Mouse (Mus musculus): ENCODE measurements around the gene Tbx3. TPM values are rescaled to one million over a fixed set of nuclear protein-coding genes. Genes with fewer than 3 reads are reported as not detected.
A peak's percentile ranks its signal among the peaks of the same experiment; 100 is the strongest.

The Tbx3 gene
- polyA plus RNA-seq, 1 experiment from 2014 or later: 67.0 TPM

GRCm38 (mm10) chr5:119641714-119642113 lies 28.8 kb upstream of the Tbx3 start:
- peaks cover 20% of the 10 kb centered on the region for H3K4me1 ChIP-seq
- H3K27me3 ChIP-seq: peaks cover 7% of the 10 kb centered on the region; the same call in 1 of the 2 replicates
- no peak overlapping the region for H3K4me3 ChIP-seq
- 33% methylated on average over 3 of the region's 3 CpGs for WGBS
- ATAC-seq (ENCODE audit: insufficient number of reproducible peaks, insufficient read depth, low FRiP score, low TSS enrichment, low read depth): no peak
- H3K36me3 ChIP-seq: no peaks in the 10 kb centered on the region
- no peaks in the 10 kb centered on the region for H3K9me3 ChIP-seq
- H3K9ac ChIP-seq: no peak overlapping the region
- H3K27ac ChIP-seq: 0 out of 2 replicates have a peak overlapping the region, but pooled peaks have one; percentile 1
- H3K4me2 ChIP-seq: no peak overlapping the region

- Histone ChIP-seq H3K36me3 (no peaks in the 10 kb centered on the region), H3K27ac (no peak overlapping the region), H3K4me3 (no peak overlapping the region), H3K9ac (no peak overlapping the region), H3K4me2 (no peak overlapping the region), H3K9me3 (no peaks in the 10 kb centered on the region), H3K4me1 (peaks cover 20% of the 10 kb centered on the region), H3K27me3 (peaks cover 19% of the 10 kb centered on the region)
- 71% methylated on average over 2 of the region's 2 CpGs for WGBS
- no peak for ATAC-seq (ENCODE audit: insufficient number of reproducible peaks, insufficient read depth, low FRiP score, low TSS enrichment, low read depth)
Measured at GRCm38 (mm10) chr5:119646965-119647364, 23.5 kb upstream of the Tbx3 start.

- H3K9ac ChIP-seq: no peak overlapping the region
- H3K27me3 ChIP-seq: peaks cover 27% of the 10 kb centered on the region
- H3K4me3 ChIP-seq: no peak overlapping the region
- H3K27ac ChIP-seq: no peak overlapping the region
- no peaks in the 10 kb centered on the region for H3K9me3 ChIP-seq
- WGBS: 29% methylated on average over 13 of the region's 13 CpGs
- peaks cover 10% of the 10 kb centered on the region for H3K4me1 ChIP-seq
- no peak for ATAC-seq (ENCODE audit: insufficient number of reproducible peaks, insufficient read depth, low FRiP score, low TSS enrichment, low read depth)
- 0 out of 2 replicates have a peak, but pooled peaks cover 8% of the 10 kb centered on the region for H3K36me3 ChIP-seq
- no peak overlapping the region for H3K4me2 ChIP-seq
Measured at GRCm38 (mm10) chr5:119651135-119651965, 19.1 kb upstream of the Tbx3 start.

- no peak overlapping the region for H3K9ac ChIP-seq
- H3K4me2 ChIP-seq: 0 out of 2 replicates have a peak overlapping the region, but pooled peaks have one; percentile 26
- no peak overlapping the region for H3K4me3 ChIP-seq
- H3K36me3 ChIP-seq: 0 out of 2 replicates have a peak, but pooled peaks cover 8% of the 10 kb centered on the region
- peaks cover 26% of the 10 kb centered on the region for H3K4me1 ChIP-seq
- no peak for ATAC-seq (ENCODE audit: insufficient number of reproducible peaks, insufficient read depth, low FRiP score, low TSS enrichment, low read depth)
- H3K27me3 ChIP-seq: peaks cover 68% of the 10 kb centered on the region
- H3K9me3 ChIP-seq: no peaks in the 10 kb centered on the region
- WGBS: 28% methylated on average over 7 of the region's 7 CpGs
- H3K27ac ChIP-seq: no peak overlapping the region
Measured at GRCm38 (mm10) chr5:119656354-119656753, 14.1 kb upstream of the Tbx3 start.

DNA sequence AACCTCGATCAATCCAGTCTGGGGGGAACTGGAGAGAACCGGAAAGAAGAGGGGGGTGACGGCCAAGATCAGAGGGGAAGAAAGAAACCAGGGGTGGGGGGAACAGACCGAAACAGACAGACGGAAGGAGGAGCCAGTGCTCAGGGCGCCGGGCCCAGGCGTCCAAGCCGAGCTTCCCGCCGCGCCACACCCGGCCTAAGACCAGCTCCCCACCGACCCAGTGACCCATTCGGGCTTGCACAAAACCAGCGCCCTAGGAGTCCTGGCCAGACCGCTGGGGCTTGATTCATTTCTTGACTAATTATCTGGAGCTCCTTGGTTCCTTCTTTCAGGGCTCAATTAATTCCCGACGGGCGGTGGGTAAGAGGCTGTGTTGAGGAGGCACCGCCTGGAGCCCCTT lies 13.6 kb upstream of the Tbx3 start:
- Histone ChIP-seq H3K4me2 (peak overlapping the region; percentile 26), H3K4me3 (no peak overlapping the region), H3K9me3 (no peaks in the 10 kb centered on the region), H3K27ac (no peak overlapping the region), H3K4me1 (peaks cover 24% of the 10 kb centered on the region), H3K36me3 (0 out of 2 replicates have a peak, but pooled peaks cover 8% of the 10 kb centered on the region), H3K27me3 (peaks cover 66% of the 10 kb centered on the region), H3K9ac (0 out of 2 replicates have a peak overlapping the region, but pooled peaks have one; percentile 32)
- 11% methylated on average over 21 of the region's 21 CpGs for WGBS
- ATAC-seq (ENCODE audit: insufficient number of reproducible peaks, insufficient read depth, low FRiP score, low TSS enrichment, low read depth): no peak

DNA sequence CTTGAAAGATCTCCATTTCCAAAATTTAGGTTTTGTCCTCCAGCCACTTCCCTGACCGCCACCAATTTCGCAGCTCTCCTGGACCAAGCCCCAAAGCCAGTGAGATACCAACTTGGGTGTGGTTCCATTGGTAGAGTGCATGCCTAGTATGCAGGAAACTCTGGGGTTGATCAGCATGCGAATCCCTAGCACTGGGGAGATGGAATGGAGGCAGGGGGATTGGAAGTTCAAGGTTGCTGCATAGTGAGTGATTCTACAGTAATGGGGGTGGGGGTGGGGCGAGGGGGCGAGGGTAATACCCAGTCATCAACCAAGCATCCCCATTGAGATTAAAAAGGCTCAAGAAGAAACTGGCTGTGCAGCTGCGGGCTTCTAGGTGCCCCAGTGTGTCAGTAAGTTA lies 13.1 kb upstream of the Tbx3 start:
- H3K4me3 ChIP-seq: no peak overlapping the region
- peaks cover 28% of the 10 kb centered on the region for H3K4me1 ChIP-seq
- H3K27me3 ChIP-seq: peaks cover 66% of the 10 kb centered on the region
- no peak for ATAC-seq (ENCODE audit: insufficient number of reproducible peaks, insufficient read depth, low FRiP score, low TSS enrichment, low read depth)
- H3K9me3 ChIP-seq: no peaks in the 10 kb centered on the region
- no peak overlapping the region for H3K27ac ChIP-seq
- no peak overlapping the region for H3K4me2 ChIP-seq
- 17% methylated on average over 6 of the region's 6 CpGs for WGBS
- 0 out of 2 replicates have a peak, but pooled peaks cover 8% of the 10 kb centered on the region for H3K36me3 ChIP-seq
- H3K9ac ChIP-seq: no peak overlapping the region

DNA sequence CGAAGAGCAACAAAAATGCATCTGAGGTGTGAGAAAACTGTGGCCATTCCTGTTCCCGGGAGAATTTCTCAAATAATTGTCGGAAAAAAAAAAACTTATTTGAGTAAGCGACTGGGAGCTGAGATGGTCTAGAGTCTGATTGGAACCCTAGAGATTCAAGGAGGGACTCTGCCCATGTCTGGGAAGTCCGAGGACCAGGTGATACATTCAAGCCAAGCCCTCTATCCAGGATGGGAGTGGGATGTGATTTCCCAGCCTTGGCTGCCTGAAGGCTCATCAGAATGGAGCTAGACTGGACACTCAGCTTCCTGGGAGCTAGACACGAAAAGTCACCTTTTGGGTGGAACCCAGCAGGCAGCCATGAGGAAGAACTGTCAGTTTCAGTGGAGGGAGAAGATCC lies 12.7 kb upstream of the Tbx3 start:
- ATAC-seq (ENCODE audit: insufficient number of reproducible peaks, insufficient read depth, low FRiP score, low TSS enrichment, low read depth): no peak
- peaks cover 66% of the 10 kb centered on the region for H3K27me3 ChIP-seq
- peaks cover 32% of the 10 kb centered on the region for H3K4me1 ChIP-seq
- WGBS: 21% methylated on average over 6 of the region's 6 CpGs
- no peak overlapping the region for H3K4me2 ChIP-seq
- no peak overlapping the region for H3K27ac ChIP-seq
- 0 out of 2 replicates have a peak, but pooled peaks cover 8% of the 10 kb centered on the region for H3K36me3 ChIP-seq
- H3K9ac ChIP-seq: no peak overlapping the region
- H3K4me3 ChIP-seq: no peak overlapping the region
- H3K9me3 ChIP-seq: no peaks in the 10 kb centered on the region

DNA sequence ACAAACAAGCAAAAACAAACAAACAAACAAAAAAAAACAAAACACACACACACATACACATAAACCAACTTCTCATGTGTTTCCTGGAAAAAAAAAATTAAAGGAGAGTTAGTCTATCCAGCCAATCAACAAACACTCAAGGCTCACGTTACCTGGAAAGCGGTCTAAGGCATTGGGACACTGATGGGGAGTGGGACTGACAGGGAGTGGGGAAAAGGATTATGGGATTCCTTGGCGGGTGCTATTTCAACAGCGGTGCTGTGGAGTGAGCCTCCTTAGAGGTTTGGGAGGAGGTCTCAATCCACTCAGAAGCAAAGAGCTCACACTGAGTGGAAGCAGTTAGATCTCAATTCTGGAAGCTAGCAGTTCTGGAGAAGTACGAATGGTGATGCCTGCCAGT lies 12.1 kb upstream of the Tbx3 start:
- Histone ChIP-seq H3K27ac (no peak overlapping the region), H3K27me3 (peaks cover 70% of the 10 kb centered on the region), H3K4me3 (no peak overlapping the region), H3K9me3 (no peaks in the 10 kb centered on the region), H3K36me3 (0 out of 2 replicates have a peak, but pooled peaks cover 7% of the 10 kb centered on the region), H3K4me1 (peaks cover 38% of the 10 kb centered on the region), H3K4me2 (no peak overlapping the region; the same call in 1 of the 2 replicates), H3K9ac (no peak overlapping the region)
- ATAC-seq (ENCODE audit: insufficient number of reproducible peaks, insufficient read depth, low FRiP score, low TSS enrichment, low read depth): no peak
- WGBS: 14% methylated on average over 5 of the region's 5 CpGs

- ATAC-seq (ENCODE audit: insufficient number of reproducible peaks, insufficient read depth, low FRiP score, low TSS enrichment, low read depth): no peak
- no peak overlapping the region for H3K27ac ChIP-seq
- 10% methylated on average over 3 of the region's 3 CpGs for WGBS
- 0 out of 2 replicates have a peak, but pooled peaks cover under 1% of the 10 kb centered on the region for H3K36me3 ChIP-seq
- no peak overlapping the region for H3K9ac ChIP-seq
- H3K4me3 ChIP-seq: no peak overlapping the region
- H3K27me3 ChIP-seq: peaks cover 77% of the 10 kb centered on the region
- peaks cover 45% of the 10 kb centered on the region for H3K4me1 ChIP-seq
- no peaks in the 10 kb centered on the region for H3K9me3 ChIP-seq
- no peak overlapping the region for H3K4me2 ChIP-seq
Measured at GRCm38 (mm10) chr5:119659041-119659440, 11.4 kb upstream of the Tbx3 start.

DNA sequence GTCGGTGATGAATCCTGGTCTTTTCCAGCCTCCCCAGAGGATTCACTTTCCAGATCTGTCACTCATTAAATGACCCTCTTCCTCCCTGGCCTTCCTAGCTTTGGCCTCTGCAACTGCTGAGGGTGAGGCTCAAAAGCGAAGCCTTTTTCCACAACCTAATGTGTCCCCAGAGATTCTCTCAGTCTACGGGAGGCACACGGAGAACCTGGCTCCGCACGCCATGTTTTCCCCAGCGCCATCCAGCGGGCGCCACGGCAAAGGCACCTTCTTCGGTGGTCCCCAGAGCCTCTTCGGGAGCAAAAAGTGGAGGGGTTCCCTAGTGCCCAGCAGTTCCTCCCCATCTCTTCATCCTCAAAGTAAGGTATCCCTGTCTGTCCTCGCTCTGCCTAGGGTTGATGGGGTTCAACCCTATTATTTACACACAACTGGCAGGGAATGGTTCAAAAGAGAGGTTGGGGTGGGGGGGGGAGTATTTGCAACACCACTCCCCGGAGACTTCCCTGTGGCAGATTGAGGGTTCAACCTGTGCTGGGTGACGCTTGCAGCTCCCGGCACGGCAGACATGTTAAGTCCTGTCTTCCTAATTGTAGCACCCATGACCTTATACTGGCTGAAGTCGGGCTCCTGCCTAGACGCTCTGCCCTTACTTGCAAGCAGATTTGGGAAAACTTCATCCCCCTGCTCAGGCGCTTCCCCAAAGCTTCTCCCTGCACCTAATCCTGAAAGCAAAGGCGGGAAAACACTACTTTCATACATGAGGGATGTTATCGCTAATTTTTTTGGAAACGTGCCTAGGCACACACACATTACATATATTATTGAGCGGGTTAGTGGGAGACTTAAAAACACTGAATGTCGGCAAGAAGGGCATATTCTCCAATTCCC lies 9.7 kb upstream of the Tbx3 start:
- Histone ChIP-seq H3K4me2 (peak overlapping the region; percentile 79), H3K27me3 (peaks cover 84% of the 10 kb centered on the region), H3K4me3 (peak overlapping the region; percentile 13), H3K9me3 (no peaks in the 10 kb centered on the region), H3K36me3 (no peaks in the 10 kb centered on the region), H3K27ac (peak overlapping the region; percentile 34), H3K9ac (peak overlapping the region; percentile 27; the same call in 1 of the 2 replicates), H3K4me1 (peaks cover 55% of the 10 kb centered on the region)
- ATAC-seq (ENCODE audit: insufficient number of reproducible peaks, insufficient read depth, low FRiP score, low TSS enrichment, low read depth): no peak
- WGBS: 4% methylated on average over 25 of the region's 25 CpGs

- H3K27me3 ChIP-seq: peaks cover 84% of the 10 kb centered on the region
- H3K4me3 ChIP-seq: peak overlapping the region; percentile 13
- peaks cover 62% of the 10 kb centered on the region for H3K4me1 ChIP-seq
- H3K36me3 ChIP-seq: no peaks in the 10 kb centered on the region
- peak overlapping the region; percentile 34 for H3K27ac ChIP-seq
- H3K4me2 ChIP-seq: peak overlapping the region; percentile 79
- 3% methylated on average over 11 of the region's 11 CpGs for WGBS
- 0 out of 2 replicates have a peak overlapping the region, but pooled peaks have one; percentile 27 for H3K9ac ChIP-seq
- 0 out of 2 replicates have a peak, but pooled peaks have one; percentile 53 for ATAC-seq (ENCODE audit: insufficient number of reproducible peaks, insufficient read depth, low FRiP score, low TSS enrichment, low read depth)
- no peaks in the 10 kb centered on the region for H3K9me3 ChIP-seq
Measured at GRCm38 (mm10) chr5:119661474-119661873, 9.0 kb upstream of the Tbx3 start.

All from embryonic facial prominence, embryonic 13.5 days (tissue).